Mouse (Mus musculus): Measurements from ENCODE around the gene Mapk12.

- TF ChIP-seq CTCF (IDR thresholded peaks at IDR 0.05; ENCODE audit: low read depth, low read length) = no peak
- TF ChIP-seq POLR2A (IDR thresholded peaks at IDR 0.05; ENCODE audit: extremely low read depth, insufficient read depth, low read length) = no peak
Measured at GRCm38 (mm10) chr15:89106976-89107375, 33.5 kb downstream of the Mapk12 start.

Measured in liver, adult 2 months (tissue).